ENCODE assay signal across 18 mouse cellular contexts in the genomic region with DNA sequence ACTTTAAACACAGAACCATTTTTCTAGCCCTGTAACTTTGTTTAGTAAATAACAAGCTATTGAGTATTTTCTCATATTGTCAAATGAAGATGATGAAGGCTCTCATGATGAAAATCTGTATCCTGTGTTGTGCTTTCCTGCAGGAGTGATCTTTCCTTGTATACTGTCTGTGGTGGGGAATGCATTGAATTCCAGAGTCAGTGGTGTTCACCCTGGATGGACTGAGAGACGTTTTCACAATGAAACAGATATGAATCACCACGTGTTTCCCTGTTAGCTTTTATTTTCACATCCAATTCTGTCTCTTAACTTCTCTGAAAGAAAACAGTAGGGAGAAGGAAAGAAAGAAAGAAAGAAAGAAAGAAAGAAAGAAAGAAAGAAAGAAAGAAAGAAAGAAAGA. TPM values are rescaled to one million over a fixed set of nuclear protein-coding genes. Genes with fewer than 3 reads are reported as not detected.
"Had no signal": no experiment of that assay in that cellular context is flagged by ENCODE, and none has a peak within 500 bp of the region (broad histone marks: within the 10 kb centered on the region; RNA-seq: fewer than 3 reads in every experiment).

No protein-coding gene starts in this region.

- H3K27ac ChIP-seq: macrophage; midbrain, embryonic 13.5 days; midbrain, embryonic 15.5 days; neural tube, embryonic 12.5 days had no signal

- H3K4me1 ChIP-seq: megakaryocyte, embryonic 14.5 days; midbrain, embryonic 13.5 days; midbrain, embryonic 15.5 days; neural tube, embryonic 12.5 days had no signal

- DNase-seq: lung, adult 2 months; lung, postnatal 14 days; right cerebral cortex, postnatal 25 days; right cerebral cortex, postnatal 4 days; spleen, adult 18-20 months; thymus, adult 18-20 months; thymus, postnatal 25 days; thymus, postnatal 4 days had no signal

- ATAC-seq: lung, postnatal 0 days; midbrain, embryonic 13.5 days; midbrain, embryonic 15.5 days had no signal

- H3K4me3 ChIP-seq: lung, embryonic 15.5 days; megakaryocyte, embryonic 14.5 days; midbrain, embryonic 13.5 days; midbrain, embryonic 15.5 days; neural tube, embryonic 12.5 days had no signal

RNA-seq across cellular contexts. Expression of a gene that starts 49.7 kb away (rescaled TPM):
- total RNA-seq: megakaryocyte progenitor cell, adult 5-6 weeks; monocyte, adult 5-6 weeks; neutrophil, adult 5-6 weeks had no signal
- polyA plus RNA-seq: macrophage had no signal
